Mouse (Mus musculus) embryonic facial prominence, embryonic 14.5 days (tissue): ENCODE results near the gene Ddah1. TPM values are rescaled to one million over a fixed set of nuclear protein-coding genes. Genes with fewer than 3 reads are reported as not detected.

Source experiments
- ATAC-seq: fragments of 200-750 bp; cut with Nextera tagmentation; 2 replicates; pipeline ENCODE4 v1.8.0; 2017; ENCODE audit warnings: low read depth, moderate number of reproducible peaks, moderate TSS enrichment
- DNase-seq: peaks from one replicate; pipeline ENCODE4 v3.0.0-alpha.2; 2015; ENCODE audit warnings: low spot score
- H3K27ac ChIP-seq: fragments of 300-500 bp; sonication (generic); replicated peaks from 2 replicates; pipeline ENCODE4 v1.5.1; 2014; ENCODE audit warnings: low read depth, mild to moderate bottlenecking, low read length, moderate library complexity
- H3K27me3 ChIP-seq: fragments of 300-500 bp; sonication (generic); replicated peaks from 2 replicates; pipeline ENCODE4 v1.6.1; 2014; ENCODE audit warnings: low read length; ENCODE audit not compliant: control insufficient read depth, insufficient read depth
- H3K36me3 ChIP-seq: fragments of 300-500 bp; sonication (generic); 2 replicates; pipeline ENCODE4 v1.6.1; 2014; ENCODE audit warnings: low read length, mixed read lengths; ENCODE audit not compliant: control insufficient read depth, insufficient read depth
- H3K4me1 ChIP-seq: fragments of 300-500 bp; sonication (generic); 2 replicates; pipeline ENCODE4 v1.6.1; 2014; ENCODE audit warnings: antibody characterized with exemption, low read length; ENCODE audit not compliant: control insufficient read depth, insufficient read depth
- H3K4me2 ChIP-seq: fragments of 300-500 bp; sonication (generic); 2 replicates; pipeline ENCODE4 v1.6.1; 2014; ENCODE audit warnings: low read depth, mild to moderate bottlenecking, low read length, moderate library complexity, mixed read lengths
- H3K4me3 ChIP-seq: fragments of 300-500 bp; sonication (generic); 2 replicates; pipeline ENCODE4 v1.5.1; 2014; ENCODE audit warnings: low read depth, mild to moderate bottlenecking, low read length
- H3K9ac ChIP-seq: fragments of 300-500 bp; sonication (generic); 2 replicates; pipeline ENCODE4 v1.6.1; 2014; ENCODE audit warnings: low read depth, mild to moderate bottlenecking, low read length, moderate library complexity, mixed read lengths
- H3K9me3 ChIP-seq: fragments of 300-500 bp; sonication (generic); 2 replicates; pipeline ENCODE4 v1.6.1; 2016; ENCODE audit warnings: low read length; ENCODE audit not compliant: control insufficient read depth
- WGBS: fragments of 180-500 bp; shearing (Covaris S2); extraction: QIAGEN DNeasy Blood & Tissue Kit; methylation state at CpG from one replicate; pipeline ENCODE4 v1.1.7; 2014; 5-methylcytosine and 5-hydroxymethylcytosine counted together
- polyA plus RNA-seq: library from polyadenylated mRNA; unstranded; fragments of >200 nt; fragmentation: Nextera tagmentation; extraction: Ambion mirVana; gene quantifications from 2 replicates; pipeline ENCODE4 v1.2.1, GENCODE M21; 2014

Ddah1 gene
- polyA plus RNA-seq, 1 experiment from 2014 or later, result 50.9 TPM

DNA sequence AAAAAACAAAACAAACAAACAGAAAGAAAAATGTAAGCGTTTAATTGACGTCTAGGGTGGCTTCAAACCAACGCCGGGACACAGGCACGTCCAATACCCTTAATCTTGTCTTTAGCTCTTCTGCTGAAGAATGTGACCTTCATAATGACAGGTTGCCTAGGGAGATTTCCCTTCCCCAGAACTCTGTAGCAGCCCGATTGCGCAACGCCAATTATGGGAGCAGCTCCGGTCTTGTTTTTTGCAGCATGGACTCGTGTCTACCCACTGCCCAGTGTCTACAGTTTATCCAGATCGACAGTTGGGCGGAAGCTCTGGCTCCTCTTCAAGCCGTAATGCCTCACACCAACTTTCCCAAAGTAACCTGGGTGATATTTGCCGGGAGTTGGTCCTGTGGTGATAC, 19.8 kb upstream of the Ddah1 start:
- Histone ChIP-seq H3K4me2 (no peak overlapping the region), H3K9me3 (no peaks in the 10 kb centered on the region), H3K4me1 (no peaks in the 10 kb centered on the region), H3K27ac (no peak overlapping the region), H3K27me3 (no peaks in the 10 kb centered on the region), H3K9ac (no peak overlapping the region), H3K4me3 (no peak overlapping the region), H3K36me3 (no peaks in the 10 kb centered on the region)
- WGBS, result 79% methylated on average over 14 of the region's 14 CpGs
- ATAC-seq (no peak), DNase-seq (no peak)

DNA sequence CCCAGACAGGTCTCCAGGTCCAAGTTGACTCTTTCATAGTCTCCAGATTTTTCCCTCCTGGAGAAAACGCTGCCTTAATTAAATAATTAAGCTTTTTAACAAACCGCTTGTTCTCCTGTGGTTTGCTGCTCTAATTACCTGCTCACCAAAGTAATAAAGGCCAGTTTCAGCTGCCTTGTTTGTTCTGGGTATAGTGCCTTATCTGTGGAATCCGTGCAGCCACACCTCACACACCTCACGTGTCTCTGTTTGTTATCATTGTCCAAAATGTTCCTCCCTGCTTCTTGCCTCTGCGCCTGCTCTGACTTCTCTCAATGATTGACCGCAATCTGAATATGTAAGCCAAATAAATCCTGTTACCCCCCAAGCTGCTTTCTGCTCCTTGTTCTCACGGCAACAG, 18.6 kb upstream of the Ddah1 start:
- 52% methylated on average over 7 of the region's 7 CpGs for WGBS
- no peak overlapping the region for H3K9ac ChIP-seq
- DNase-seq, result no peak
- no peaks in the 10 kb centered on the region for H3K36me3 ChIP-seq
- H3K27me3 ChIP-seq, result no peaks in the 10 kb centered on the region
- H3K4me1 ChIP-seq, result no peaks in the 10 kb centered on the region
- no peak overlapping the region for H3K27ac ChIP-seq
- no peak overlapping the region for H3K4me3 ChIP-seq
- H3K4me2 ChIP-seq, result no peak overlapping the region
- ATAC-seq, result no peak
- H3K9me3 ChIP-seq, result no peaks in the 10 kb centered on the region

DNA sequence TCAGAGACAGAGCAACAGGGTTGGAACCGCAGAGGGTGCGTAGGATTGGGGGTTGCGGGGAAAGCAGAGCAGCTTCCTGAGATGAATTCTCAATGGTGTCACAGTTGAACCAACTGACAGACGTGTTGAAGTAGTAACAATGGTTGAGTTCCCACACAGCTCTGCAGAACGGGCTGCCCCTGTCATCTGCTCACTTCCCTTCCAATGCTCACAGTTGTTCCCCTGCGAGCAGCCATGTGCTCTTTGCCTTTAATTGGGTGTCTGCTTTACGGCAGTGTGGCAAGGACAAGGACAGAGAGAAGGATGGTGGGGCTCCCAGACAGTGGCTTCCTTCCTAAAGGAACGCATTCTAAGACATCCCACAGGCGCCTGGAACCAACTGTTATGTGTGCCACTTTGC, 15.4 kb upstream of the Ddah1 start:
- Histone ChIP-seq H3K4me3 (no peak overlapping the region), H3K9ac (no peak overlapping the region), H3K4me2 (no peak overlapping the region), H3K4me1 (no peaks in the 10 kb centered on the region), H3K27me3 (no peaks in the 10 kb centered on the region), H3K9me3 (no peaks in the 10 kb centered on the region), H3K27ac (no peak overlapping the region), H3K36me3 (no peaks in the 10 kb centered on the region)
- ATAC-seq (no peak), DNase-seq (no peak)
- 51% methylated on average over 9 of the region's 9 CpGs for WGBS

DNA sequence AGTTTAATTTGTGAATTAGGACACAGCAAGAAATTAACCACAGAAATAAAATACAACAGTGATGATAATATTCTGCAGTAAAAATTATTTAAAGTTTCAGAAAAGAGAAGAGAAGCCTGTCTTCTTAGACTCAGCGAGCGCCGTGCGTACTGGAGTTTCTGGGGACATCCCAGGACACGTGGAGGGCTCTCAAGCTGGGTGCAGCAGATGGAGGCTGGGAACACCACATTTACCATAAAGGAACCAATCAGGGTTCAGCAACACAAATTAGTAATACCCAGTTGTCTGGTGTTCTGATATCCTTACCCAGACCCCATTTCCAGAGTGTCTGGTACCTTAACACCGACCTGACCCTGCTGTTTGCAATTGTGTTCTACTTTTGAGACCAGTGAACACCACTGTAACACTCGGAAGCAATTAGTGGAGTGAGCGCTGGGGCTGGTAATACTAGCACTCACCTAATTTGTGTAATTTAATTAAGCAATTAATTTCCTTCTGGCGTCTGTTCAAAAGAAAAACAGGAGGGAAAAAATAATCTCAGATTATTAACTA, 14.9 kb upstream of the Ddah1 start:
- no peaks in the 10 kb centered on the region for H3K36me3 ChIP-seq
- H3K9ac ChIP-seq, result no peak overlapping the region
- 62% methylated on average over 9 of the region's 9 CpGs for WGBS
- ATAC-seq (no peak), DNase-seq (no peak)
- H3K4me2 ChIP-seq, result no peak overlapping the region
- H3K4me3 ChIP-seq, result no peak overlapping the region
- no peaks in the 10 kb centered on the region for H3K4me1 ChIP-seq
- no peak overlapping the region for H3K27ac ChIP-seq
- H3K27me3 ChIP-seq, result no peaks in the 10 kb centered on the region
- H3K9me3 ChIP-seq, result no peaks in the 10 kb centered on the region

DNA sequence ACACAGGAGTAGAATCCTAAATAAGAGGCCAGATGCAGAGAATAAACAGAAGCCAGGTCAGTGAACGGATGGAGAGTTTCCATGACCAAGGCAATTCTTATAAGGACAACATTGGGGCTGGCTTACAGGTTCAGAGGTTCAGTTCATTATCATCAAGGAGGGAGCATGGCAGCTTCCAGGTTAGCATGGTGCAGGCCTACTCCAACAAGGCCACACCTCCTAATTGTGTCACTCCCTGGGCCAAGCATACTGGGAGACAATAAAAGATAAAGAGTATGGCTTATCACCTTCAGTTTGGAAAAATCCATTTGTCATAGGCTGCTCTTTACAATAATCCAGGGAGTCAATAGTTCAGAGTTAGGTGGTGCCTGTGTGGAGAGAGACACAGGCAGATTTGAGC, 9.8 kb upstream of the Ddah1 start:
- Histone ChIP-seq H3K4me2 (no peak overlapping the region), H3K36me3 (no peaks in the 10 kb centered on the region), H3K4me1 (no peaks in the 10 kb centered on the region), H3K27ac (no peak overlapping the region), H3K4me3 (no peak overlapping the region), H3K27me3 (no peaks in the 10 kb centered on the region), H3K9me3 (no peaks in the 10 kb centered on the region), H3K9ac (no peak overlapping the region)
- DNase-seq (no peak), ATAC-seq (no peak)
- 72% methylated on average over 1 of the region's 1 CpGs for WGBS

DNA sequence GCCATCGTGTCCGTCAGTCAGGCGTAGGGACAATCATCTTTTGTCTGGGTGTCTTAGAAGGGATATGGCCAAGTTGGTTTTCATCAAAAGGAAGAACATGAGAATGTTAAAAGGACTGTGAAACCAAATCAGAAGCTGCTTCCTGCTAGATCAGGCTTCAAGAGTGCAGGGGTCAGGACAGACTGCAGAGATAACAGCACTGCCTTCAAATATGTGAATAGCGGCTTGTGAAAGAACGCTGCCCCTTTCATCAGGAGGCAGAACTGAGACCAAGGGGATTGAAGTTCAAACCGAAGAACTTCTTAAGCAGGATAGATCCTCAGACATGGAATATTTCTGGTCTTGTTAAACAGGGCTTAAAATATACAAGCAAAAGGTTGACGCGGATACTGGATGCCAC, 2.0 kb upstream of the Ddah1 start:
- 83% methylated on average over 8 of the region's 8 CpGs for WGBS
- Histone ChIP-seq H3K9me3 (no peaks in the 10 kb centered on the region), H3K27ac (no peak overlapping the region), H3K27me3 (peaks cover 12% of the 10 kb centered on the region), H3K4me3 (no peak overlapping the region), H3K9ac (no peak overlapping the region), H3K4me2 (no peak overlapping the region), H3K4me1 (peaks cover 11% of the 10 kb centered on the region), H3K36me3 (no peaks in the 10 kb centered on the region)
- DNase-seq (no peak), ATAC-seq (no peak)

DNA sequence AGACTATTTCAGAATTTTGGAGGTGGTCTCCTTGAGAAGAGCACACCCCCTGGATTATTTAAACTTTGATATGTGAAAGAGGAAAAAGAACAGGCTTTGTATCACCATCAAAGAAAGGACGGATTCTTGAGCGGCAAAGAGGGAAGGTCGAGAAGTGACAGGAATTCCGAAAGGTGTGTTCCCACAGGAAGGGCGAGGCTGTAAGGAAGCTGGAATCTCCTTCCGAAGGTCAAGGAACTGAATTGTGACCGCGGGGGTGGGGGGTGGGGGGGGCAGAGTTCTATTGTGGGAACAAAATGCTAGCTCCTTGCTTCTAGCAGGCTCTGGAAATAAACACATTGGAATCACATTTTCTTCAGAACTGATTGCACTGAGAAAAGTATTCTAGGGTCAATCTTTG, 1.3 kb upstream of the Ddah1 start:
- Histone ChIP-seq H3K4me2 (no peak overlapping the region), H3K4me3 (no peak overlapping the region), H3K9me3 (no peaks in the 10 kb centered on the region), H3K27me3 (peaks cover 12% of the 10 kb centered on the region), H3K9ac (no peak overlapping the region), H3K36me3 (no peaks in the 10 kb centered on the region), H3K4me1 (peaks cover 12% of the 10 kb centered on the region), H3K27ac (no peak overlapping the region)
- DNase-seq (no peak), ATAC-seq (no peak)
- WGBS, result 61% methylated on average over 8 of the region's 8 CpGs

DNA sequence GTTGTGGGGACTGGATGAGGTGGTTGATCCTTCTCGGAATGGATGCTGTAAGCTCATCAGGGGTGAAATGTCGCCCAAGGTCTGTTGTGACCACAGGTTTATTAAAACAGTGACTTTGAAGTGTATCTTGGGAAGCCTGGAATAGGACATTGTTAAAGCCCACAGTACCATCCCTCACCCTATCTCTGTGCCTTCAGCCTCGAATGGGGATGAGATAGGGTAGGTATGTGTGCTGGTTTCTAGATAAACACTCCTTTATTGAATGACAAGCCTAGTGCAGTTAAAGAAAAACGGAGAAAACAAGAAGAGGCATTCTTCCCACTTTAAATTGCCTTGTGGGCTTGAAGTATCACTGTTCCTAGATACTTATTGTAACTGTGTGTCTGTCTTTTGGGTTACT, 631 bp upstream of the Ddah1 start:
- H3K27ac ChIP-seq, result no peak overlapping the region
- H3K9ac ChIP-seq, result no peak overlapping the region
- H3K9me3 ChIP-seq, result no peaks in the 10 kb centered on the region
- 37% methylated on average over 4 of the region's 4 CpGs for WGBS
- peaks cover 12% of the 10 kb centered on the region for H3K27me3 ChIP-seq
- peak overlapping the region; percentile 100; the same call in 1 of the 2 replicates for H3K4me2 ChIP-seq
- DNase-seq, result no peak
- ATAC-seq, result no peak
- H3K4me1 ChIP-seq, result peaks cover 12% of the 10 kb centered on the region
- H3K36me3 ChIP-seq, result no peaks in the 10 kb centered on the region
- no peak overlapping the region for H3K4me3 ChIP-seq

DNA sequence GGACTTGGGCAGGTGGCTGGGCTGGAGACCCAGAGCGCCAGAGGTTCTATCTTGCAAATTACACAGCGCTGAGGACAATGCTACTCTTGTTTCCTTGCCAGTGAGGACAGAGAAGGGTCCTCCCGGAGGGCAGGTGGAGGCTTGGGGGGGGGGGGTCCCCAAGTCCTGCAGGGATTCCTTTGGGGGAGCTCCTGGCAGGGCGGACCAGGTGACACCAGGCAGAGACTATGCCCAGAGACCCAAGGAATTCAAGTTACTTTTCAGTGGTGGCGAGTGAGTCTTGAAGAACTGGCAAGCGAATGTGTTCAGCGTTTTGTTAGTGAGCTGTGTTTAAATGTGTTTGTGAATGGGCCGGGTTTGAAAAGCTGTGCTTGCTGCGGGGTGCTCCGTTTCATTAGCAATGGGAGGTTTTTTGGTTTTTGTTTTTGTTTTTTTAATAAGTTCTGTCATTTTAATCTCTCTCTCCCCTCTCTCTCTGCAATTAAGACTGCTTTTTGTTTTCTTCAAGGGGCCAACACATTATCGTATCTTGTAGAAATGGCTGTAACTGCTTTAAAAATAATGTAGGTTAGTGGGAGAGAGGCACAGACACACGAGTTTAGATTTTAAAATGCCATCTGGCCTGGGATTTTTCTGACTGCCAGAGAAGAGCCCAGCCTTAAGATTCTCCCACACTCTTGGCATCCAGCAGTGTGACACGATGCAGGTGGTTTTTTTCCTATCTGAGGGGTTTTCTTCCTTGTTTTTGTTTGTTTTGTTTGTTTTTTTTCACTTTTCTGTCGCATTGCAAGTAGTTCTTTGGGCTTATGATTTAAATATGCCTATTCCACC, 1.1 kb downstream of the Ddah1 start:
- no peak overlapping the region for H3K27ac ChIP-seq
- peak overlapping the region; percentile 71 for H3K4me3 ChIP-seq
- peak overlapping the region; percentile 83 for H3K9ac ChIP-seq
- no peak for ATAC-seq
- no peaks in the 10 kb centered on the region for H3K9me3 ChIP-seq
- WGBS, result 13% methylated on average over 14 of the region's 14 CpGs
- H3K4me1 ChIP-seq, result peaks cover 12% of the 10 kb centered on the region
- peaks cover 12% of the 10 kb centered on the region for H3K27me3 ChIP-seq
- DNase-seq, result no peak
- no peaks in the 10 kb centered on the region for H3K36me3 ChIP-seq
- H3K4me2 ChIP-seq, result peak overlapping the region; percentile 100
